Mouse (Mus musculus) frontal cortex, adult 2 months (tissue): ENCODE data around the gene Gramd1a. TPM values are rescaled to one million over a fixed set of nuclear protein-coding genes. Genes with fewer than 3 reads are reported as not detected.

Source experiments
- DNase-seq, 2 experiments: peaks; one replicate each; pipeline ENCODE4 v3.0.0; 2022; ENCODE audit warnings: low spot score in 1 of 2; ENCODE audit errors: extremely low spot score in 1 of 2
- polyA plus RNA-seq: library from polyadenylated mRNA; depleted of rRNA; stranded (reverse); fragments of >200 nt; gene quantifications from 2 replicates; pipeline ENCODE4 v1.2.3, GENCODE M21; 2012

Gramd1a gene
- polyA plus RNA-seq, 1 experiment, result 174 TPM

DNA sequence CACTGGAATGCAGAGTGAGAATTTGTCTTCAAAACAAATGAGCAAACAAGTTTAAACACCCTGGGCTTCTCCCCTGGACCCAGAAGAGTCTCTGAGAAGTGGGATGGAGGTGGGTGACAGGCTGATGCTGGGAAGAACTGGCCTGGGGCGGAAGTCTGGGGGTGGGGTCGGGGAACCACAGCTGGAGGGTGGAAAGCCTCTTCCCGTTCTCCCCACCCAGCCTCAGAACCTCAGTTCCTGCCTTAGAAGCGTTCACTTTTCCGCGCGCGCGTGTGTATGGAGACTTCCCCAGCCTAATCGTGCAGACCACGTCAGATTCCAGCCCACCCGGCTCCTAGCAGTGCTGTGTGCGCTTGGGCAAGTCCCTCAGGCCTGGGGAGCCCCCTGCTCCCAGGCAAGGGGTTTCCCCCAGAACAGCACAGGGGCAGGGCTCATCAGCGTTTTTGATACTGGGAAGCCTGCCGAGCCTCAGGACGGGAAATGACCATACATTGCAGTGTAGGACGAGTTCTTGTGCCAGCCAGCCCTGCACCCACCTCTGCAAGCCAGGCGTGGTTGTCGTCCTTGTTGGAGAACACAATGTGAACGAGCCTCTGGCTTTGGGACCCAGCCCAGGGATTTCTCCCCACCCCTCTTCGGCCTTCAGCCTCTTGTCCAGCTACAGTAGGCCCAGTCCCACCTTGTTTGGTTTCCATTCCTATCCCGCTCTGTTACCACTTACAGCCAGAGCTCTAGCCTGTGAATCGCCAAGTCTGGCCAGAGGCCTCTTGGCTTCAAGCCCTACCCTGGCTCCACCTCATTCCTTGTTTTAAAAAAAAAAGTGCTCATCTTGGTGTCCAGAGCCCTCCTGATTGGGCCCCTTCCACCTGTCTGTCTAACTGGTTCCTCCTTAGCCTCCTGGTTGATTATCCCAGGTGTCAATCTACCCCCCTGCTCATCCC lies 4.1 kb downstream of the Gramd1a start:
- DNase-seq, result peak in 1 of 2 experiments; percentile 48

DNA sequence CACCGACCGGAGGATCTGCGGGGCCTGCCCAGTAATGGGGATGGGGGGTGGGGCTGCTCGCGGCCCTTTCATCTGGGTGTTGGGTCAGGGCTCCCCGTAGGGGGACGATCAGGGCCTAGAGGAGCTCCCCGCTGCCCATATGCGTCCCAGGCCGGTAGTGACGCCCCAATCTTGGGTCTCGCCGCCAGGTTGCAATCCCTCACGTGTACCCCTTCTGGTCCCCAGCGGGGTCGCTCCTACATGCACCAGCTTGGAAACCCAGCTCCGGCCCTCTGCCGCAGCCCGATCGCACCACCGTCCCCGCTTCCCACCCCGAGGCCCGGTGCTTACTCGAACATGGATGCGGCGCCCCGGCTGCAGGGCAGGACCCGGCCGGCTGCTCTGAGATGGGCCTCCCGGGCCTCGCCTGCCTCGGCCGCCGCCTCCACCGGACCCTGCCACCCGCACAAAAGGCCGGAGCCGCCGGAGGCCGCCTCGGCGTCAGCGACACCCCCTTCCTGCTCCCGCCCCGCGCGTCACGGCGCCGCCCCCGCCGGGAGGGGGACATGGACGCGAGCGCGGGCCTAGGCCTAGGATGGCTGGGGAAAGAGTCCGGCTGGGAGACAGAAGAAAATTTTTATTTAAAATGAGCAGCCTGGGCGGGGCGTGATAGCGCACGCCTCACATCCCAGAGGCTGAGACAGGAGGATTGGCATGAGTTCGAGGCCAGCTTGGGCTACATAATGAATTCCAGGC lies 5.0 kb downstream of the Gramd1a start:
- peak in 1 of 2 experiments; percentile 87 for DNase-seq

DNA sequence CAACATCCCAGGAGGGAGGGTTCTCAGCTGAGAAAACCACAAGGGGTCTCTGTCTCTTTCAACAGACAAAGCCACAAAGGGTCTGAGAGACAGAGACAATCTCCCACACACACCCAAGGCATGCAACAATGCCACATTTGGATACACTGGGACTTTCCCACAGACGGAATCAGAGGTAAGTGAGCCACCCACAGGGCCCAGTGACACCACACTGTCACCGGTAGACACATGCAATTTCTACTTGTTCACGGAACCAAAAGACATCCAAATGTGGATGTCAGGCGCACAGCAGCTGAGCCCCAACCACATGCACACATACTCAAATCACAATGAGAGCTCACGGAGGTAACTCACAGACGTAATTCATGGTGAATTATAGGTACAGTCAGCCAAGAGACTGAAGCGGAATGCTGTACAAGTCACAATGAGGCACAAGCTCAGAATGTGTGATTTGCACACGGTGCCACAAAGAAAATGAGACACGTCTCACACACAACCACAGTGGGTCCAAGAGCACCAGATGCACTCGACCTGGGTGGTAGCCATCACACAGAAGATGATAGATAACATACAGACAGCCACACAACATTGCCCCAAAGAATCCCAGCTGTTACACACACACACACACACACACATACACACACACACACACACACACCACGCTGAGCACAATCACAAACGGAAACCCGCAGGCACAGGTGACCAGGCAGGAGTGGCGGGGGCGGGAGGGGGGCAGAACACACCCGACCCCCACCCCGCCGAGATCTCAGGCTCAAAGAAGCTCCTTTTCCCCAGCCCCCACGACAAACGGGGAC lies 5.7 kb downstream of the Gramd1a start:
- no peak for DNase-seq

DNA sequence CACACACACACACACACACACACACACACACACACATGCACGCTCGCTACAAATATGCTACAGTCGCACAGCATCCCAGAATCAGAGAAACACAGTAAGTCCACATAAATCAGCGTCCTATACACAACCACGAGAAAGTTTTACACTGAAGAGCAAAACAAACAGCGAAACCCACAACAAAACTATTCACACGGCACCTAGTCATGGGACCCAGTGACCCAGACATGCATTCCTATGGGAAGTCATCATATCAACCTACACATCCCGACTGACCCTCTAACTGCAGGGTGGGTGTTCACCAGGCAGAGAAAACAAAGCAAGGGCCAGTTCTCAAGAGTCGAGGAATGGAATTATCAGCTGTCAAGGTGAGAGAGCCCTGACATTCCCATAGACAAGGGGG lies 6.4 kb downstream of the Gramd1a start:
- no peak for DNase-seq

DNA sequence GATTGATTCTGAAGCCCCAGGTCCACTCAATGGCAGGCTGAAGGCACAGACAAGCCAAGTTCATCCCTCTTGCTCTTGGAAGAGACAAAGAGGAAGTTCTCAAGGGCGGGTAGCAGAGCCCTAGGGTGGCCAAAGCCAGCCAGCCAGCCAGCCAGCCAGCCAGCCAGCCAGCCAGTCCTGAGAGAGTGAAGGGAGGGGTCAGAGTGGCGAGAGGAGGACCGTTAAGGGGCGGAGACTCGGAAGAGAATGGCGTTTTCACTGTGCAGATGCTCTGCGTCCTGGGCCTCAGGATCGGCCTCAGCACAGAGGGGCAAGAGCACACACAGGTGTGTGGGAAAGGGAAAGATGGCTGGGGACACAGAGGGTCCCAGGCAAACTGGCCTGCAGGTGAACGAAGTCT lies 6.9 kb downstream of the Gramd1a start:
- no peak for DNase-seq

DNA sequence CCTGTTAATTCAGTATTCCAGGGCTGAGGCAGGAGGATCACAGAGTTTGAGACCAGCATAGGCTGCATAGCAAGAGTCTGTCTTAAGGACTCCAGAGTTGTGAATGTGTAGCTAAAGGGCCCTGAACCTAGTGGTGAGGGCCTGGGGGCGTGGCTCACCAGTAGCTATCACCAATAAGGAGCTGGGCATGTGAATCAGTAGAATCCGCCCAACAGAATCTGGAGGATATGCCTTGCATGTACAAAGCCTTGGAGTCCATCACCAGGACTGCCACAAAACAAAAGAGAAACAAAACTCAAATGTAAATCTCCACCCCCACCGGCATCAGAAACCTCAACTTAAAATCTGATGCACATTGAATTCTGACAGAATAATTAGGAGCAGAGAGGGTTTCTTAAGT lies 7.6 kb downstream of the Gramd1a start:
- DNase-seq, result no peak

DNA sequence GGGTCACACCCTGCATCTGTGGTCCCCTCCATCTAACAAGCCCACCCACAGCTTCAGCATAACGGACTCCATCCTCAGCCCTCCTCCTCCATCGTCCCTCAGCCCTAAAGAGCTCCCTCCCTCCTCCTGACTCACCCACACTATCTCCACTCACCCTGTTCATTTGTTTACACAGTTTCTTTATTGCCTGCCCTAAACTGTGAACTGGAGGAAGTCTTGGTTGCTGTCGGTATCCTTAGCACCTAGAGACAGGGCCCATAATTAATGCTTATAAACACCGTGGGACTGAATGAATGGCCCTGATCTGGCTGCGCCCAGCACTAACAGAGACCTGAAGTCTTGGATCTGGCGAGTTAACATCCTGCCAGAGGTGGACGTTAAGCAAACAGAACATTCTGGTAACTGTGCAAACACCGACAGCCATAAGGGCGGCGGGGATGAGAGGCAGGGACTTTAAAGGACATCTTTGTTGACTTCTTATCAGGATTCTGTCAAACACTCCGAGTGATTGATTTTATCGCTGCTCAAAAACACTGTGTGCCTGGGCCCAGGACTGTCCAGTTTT lies 10.0 kb downstream of the Gramd1a start:
- no peak for DNase-seq

DNA sequence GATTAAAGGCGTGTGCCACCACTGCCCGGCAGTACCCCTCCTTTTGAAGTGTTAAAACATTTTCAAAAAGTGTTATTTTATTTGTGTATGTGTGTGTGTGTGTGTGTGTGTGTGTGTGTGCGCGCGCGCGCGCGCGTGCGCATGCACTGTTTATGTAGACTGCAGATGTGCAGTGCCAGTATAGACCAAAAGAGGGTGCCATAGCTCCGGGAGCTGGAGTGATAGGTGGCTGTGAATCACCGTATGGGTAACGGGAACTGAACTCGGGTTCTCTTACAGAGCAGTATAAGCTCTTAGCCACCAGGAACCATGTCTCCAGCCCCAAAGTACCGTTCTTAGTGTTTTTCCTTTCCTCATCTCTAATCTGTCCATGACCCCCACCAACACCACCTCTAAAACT lies 10.8 kb downstream of the Gramd1a start:
- no peak for DNase-seq

DNA sequence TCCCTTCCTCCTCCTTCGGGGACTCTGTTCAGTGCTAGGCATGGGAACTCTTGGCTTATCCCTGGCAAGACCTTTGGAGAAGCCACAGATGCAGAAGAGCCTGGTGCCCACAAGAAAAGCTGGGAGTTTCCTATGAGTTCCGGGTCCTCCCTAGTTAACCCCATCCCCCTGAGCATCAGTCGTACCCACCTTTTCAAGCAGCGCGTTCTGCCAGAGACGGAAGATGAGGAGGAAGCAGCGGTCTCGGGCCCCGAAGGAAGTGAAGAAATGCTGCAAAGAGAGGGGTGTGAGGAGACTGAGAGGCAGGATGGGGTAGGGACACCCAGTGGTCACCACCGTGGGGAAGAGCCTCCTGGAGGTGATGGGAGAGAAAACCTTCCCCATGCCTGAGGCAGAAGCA lies 14.8 kb downstream of the Gramd1a start:
- DNase-seq, result no peak

DNA sequence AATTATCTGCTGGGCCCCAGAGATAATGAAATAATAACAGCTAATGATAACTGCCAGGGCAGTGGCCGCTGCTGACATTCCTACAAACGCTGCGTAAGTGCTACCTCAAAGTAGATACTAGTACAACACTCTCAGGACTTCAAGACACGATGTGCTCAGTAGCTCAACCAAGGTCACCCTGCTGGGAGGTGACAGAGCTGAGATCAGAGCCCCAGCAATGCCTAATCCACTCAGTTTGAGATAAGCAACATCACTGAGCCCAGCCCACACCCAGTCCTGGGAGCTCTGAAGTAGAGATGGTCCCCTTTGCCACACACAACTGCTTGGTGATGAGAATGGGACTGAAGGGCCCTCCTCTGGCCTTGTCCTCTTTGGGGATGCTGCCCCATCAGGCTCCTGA lies 15.4 kb downstream of the Gramd1a start:
- DNase-seq, result no peak

DNA sequence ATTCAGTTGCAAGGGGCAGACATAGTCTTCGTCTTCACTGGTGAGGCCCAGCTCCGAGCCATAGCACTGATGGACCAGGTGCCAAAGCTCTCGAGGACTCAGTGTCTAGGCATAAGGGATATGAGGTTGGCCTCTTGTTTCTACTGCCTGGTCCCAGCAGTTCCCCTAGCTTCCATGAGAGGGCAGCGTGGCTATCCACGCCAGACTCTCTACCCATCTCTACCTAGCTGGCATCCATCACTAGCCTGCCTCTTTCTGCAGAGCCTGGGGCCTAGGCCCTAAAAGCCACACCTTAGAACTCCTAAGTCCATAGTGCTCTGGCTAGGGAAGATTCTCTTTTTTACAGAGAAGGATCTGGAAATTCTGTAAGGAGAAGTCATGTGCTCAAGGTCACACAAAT lies 15.9 kb downstream of the Gramd1a start:
- DNase-seq, result peak in 1 of 2 experiments; percentile 76

DNA sequence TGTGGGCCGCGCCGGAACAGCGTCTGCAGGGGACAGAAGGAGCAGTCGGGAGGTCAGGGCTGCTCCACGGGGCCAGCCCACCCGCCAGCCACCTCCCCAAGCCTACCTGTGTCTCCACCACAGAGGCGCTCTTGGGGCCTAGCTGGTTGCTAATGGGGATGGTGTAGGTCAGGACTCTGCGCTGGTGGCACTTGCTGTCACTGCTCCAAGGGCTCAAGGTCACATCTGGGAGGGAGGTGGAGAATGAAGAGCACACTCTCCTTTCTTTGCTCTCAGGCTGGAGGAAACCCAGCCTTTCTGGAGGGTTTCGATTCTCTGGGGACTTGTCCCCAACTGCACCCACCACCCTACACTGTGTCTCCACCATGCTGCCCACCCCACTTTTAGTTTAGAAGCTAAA lies 20.0 kb downstream of the Gramd1a start:
- no peak for DNase-seq

DNA sequence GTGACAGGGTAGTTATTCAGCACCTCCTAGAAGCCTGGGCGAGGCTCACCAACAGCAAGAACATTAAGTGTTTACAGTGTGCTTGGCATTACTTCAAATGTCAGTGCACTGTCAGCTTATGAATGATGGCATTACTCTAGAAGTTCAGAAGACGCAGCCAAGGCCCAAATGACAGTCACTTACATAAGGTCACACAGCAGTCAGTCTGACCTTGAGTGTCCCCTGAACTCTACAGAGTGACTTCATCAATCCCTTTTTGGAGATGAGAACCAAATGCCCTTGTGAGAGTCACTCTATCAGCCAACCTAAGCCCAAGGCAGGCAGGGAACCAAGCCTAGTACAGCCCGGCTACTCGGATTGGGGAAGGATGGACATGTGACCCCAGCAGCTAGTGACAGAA lies 23.8 kb downstream of the Gramd1a start:
- no peak for DNase-seq

DNA sequence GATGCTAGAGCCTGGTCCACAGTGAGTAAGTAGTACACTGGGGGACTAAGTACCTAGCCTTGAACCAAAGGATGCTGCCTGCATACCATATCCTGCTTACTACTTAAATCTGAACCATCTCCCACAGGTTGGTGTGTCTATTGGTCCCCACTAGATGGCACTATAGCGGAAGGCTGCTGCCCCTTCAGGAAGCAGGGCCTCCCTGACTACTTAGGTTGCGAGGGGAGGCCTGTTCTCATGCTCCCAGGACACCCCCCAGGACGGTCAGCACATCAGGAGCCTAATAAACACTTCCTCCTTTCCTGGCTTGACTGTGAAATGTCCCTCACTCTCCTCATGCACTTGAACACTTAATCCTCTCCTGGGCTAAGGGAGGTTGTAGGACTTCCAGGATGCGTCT lies 24.9 kb downstream of the Gramd1a start:
- peak in 1 of 2 experiments; percentile 78 for DNase-seq

DNA sequence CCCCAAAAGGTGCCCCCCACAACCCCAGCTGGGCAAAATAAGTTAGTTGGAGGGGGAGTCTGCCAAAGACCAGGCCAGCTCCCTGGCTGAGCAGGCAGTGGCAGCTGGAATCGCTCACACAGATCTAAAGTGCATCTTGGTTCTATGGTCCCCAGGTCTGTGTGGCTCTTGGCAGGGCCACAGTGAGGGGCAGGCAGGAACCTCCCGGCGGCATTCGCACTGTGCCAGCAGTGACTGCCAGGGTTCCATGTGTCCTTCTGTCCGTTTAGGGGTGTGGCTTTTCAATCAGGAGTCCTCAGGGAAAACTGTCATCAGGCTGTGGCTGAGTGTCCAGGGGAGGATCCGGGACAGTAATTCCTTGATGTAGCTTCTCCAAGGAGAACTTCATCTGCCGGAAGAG lies 25.5 kb downstream of the Gramd1a start:
- DNase-seq, result no peak

DNA sequence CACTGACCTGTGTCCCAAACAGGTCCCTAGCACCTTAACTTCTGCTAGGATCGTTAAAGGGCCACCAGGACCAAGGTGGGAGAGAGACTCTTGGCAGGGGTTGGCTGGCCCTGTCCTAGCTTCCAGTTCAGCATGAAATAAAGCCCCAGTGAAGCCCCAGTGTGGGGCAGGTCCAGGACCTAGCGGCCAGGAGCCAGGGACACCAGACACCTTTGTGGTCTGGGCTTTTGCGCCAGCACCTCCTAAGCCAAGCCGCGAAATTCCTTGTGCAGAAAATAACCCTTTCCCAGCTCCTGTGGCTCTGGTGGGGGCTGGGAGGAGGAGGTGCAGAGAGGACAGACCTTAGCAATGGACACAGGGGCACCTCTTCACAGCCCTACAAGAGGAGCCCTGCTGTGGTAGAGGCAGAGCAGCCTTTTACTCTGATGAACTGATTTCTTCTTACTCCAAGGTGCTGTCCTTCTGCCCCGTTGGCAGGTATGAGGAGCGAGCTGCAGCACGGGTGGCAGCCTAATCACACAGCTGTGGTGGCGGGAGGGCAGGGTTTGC lies 27.5 kb downstream of the Gramd1a start:
- no peak for DNase-seq

DNA sequence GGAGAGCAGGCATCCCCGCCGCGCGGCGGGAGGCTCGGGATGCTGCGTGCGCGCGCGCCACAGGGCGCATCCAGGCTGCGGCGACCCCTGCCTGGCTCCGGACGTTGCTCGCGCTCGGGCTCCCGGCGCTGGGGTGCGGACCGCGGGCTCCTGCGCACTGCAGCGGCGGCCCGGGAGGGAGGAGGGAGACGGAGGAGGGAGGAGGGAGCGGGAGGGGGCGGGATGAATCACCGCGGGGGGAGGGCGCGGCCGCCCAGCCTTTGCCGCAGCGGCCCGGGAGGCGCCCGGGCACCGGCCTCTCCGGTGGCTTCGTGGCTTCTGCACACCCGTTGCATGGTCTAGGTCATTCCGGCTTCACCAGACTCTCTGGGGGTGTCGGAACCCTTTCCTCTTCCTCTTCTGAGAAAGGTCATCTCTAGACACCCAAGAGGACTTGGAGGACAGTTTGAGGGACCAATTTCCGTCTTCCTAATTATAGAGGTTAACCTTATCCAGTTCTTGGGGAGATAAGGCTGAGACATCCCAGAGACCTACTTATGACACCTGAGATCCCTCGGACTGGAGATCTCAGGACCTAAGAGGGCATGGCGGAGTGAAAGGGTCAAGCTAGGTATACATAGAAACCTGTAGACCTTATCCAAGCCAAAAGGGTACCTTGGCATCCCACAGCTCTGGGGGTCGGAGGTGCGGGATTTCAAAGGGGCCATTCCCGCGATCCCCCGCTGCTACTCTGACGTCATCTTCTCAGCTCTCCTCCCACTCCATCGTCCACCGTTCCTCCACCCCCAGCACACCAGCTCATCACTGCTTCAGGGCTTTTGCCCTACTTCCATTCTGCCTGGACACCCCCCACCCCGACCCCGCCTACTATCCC lies 28.6 kb downstream of the Gramd1a start, which contains the start of gene Scn1b:
Gene Scn1b, minus strand, starts transcription at position 153 of the 874 bp plus-strand sequence.
- DNase-seq, result peak in 1 of 2 experiments; percentile 78

DNA sequence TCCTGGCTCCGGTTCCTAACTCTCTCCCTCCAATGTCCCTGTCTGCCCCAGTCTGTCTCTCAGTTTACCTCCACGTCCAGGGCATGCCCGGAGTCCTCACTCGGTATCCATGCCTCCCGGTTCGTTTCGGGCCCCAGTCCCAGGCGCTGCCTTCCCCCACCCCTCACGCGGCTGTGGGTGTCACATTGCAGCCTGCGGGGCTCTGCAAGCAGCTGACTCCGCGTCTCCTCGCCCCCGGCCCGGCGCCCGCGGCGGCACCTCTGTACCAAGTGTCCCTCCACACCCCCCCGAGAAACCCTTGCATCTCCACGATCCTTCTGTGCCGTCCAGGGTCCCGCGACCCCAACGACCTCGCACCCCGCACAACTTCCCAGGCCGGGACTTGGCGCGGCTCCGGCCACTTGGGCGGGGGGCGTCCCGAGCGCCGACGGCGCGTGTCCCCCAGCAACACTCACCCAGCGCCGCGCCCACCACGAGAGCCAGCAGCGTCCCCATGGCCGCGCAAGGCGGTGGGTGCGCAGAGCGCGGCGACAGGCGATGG lies 29.4 kb downstream of the Gramd1a start:
- peak in 1 of 2 experiments; percentile 69 for DNase-seq

DNA sequence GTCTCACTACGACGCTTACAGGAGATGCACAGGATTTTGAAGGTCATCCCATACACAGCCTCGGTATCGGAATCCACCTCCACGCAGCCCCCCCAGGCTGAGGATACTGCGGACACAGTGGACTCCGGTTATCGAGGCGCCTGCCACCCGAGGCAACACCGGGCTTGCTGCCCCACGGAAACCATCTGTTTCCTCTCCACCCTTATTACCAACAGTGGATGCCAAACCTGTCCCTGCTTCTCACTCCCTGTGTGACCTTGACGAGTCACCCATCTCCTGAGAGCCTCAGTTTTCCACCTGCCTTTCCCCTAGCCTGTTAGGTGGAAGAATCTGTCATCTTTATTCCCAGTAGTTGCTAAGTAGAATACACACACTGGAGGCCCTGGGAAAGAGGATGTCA lies 30.6 kb downstream of the Gramd1a start:
- DNase-seq, result no peak
